Mouse (Mus musculus): ENCODE data around the gene Abcc5.
"Not testable (repeated sequence)": the region's sequence is repeated elsewhere in the genome, so short reads cannot be mapped to it uniquely, and the experiment has no call there.

Abcc5 gene

DNA sequence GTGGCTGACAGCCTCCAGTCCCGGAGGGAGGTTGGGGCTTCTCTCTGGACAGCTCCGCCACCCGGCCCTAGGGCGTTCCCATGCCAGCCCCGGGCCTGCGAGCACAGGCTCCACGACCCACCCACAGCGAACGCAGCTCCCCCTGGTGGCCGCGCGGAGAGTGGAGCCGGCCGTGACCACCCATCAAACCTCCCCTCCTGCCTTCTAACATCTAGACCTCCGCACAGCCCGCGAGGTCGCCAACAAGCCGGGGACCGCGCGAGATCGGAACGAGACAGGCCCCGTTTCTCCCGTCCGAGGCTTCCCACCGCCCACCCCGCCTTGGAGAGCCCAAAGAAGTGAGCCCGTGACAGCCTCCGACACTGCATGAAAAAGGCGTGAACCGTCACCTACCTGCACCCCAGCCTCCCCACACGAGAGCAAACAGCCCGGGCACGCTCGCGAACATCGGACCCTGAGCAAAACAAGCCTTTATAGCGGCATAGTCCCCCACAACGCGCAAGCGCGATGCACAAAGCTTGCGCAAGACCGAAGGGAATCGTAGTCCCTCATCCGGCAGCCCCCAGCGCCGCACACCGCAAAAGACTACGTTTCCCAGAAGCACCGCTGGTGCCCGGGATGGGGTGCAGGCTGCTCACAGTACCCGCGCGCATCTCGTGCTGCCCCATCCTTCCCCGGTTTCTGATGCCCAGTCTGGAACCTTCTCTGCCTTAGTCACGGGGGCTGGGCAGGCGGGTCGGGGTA lies at the start of gene Abcc5:
TSS of gene Abcc5 (minus strand) at position 540 of the 744 bp plus-strand sequence.
- CTCF ChIA-PET: interaction anchor here (0.7 kb wide), 1 partner anchor 41 kb away, joined by 3 read pairs; no protein-coding TSS in a partner anchor

GRCm38 (mm10) chr16:20475335-20475734 lies 49.1 kb upstream of the Abcc5 start:
- CTCF ChIA-PET: no interaction called here

- CTCF ChIA-PET: no interaction called here
These were observed 48.6 kb upstream of the Abcc5 start for GRCm38 (mm10) chr16:20474786-20475185.

- CTCF ChIA-PET: no interaction called here
These were observed 48.0 kb upstream of the Abcc5 start for GRCm38 (mm10) chr16:20474211-20474610.

DNA sequence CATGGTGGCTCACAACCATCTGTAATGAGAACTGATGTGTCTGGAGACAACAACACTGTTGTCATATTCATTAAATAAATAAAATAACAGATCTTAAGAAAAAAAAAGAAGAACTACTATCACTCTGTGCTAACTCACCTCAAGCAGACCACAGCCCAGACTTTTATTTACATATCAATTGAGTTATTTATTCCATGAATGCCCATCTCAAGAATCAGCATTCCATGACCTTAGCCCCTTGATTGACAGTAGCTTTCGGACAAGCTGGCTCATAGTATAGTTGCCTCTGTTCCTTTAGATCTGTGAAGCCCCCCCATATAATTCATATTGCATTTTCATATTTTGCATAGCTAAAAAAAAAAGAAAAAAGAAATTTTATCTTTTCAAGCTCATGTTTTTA lies 47.6 kb upstream of the Abcc5 start:
- CTCF ChIA-PET: no interaction called here

GRCm38 (mm10) chr16:20471686-20472085 lies 45.5 kb upstream of the Abcc5 start:
- CTCF ChIA-PET: no interaction called here

GRCm38 (mm10) chr16:20470981-20471380 lies 44.8 kb upstream of the Abcc5 start:
- CTCF ChIA-PET: no interaction called here

DNA sequence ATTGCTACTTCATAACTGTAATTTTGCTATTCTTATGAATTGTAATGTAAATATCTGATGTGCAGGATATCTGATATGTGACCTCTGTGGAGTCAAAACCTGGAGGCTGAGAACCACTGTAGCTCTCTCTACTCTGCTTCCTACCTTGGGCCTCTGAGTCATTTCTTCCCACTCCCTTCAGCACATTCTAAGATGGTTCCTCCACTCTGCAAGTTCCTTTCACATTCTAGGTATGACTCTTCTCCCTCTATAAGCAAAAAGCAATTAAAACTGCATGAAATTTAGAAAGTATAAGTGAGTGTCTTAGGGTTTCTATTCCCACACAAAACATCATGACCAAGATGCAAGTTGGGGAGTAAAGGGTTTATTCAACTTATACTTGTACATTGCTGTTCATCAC lies 38.5 kb upstream of the Abcc5 start:
- CTCF ChIA-PET: no interaction called here

- CTCF ChIA-PET: not testable (repeated sequence)
These were observed 32.5 kb upstream of the Abcc5 start for GRCm38 (mm10) chr16:20458736-20459135.

GRCm38 (mm10) chr16:20456106-20456505 lies 29.9 kb upstream of the Abcc5 start:
- CTCF ChIA-PET: no interaction called here

DNA sequence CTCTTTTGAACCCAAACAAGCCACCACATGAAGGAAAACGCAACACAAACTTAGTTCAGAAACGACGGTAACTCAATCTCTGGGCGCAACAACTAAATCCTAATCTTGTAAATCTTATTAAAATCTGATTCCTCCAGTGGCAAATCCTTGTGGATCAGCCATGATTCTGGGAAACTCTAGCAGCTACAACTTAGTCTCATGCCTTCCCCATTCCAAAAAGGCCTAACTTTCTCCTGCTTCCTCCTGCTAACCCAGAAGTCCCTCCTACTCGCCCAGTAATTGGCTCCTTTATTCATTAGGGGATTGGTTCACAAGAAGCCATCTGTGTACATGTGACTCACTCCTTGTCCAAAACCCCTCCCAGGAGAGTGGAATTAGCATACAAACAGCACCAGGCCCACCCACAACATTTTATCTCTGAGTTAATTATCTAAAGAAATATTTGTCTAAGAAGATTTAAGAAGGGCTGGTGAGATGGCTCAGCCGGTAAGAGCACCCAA lies 28.0 kb upstream of the Abcc5 start:
- CTCF ChIA-PET: no interaction called here

DNA sequence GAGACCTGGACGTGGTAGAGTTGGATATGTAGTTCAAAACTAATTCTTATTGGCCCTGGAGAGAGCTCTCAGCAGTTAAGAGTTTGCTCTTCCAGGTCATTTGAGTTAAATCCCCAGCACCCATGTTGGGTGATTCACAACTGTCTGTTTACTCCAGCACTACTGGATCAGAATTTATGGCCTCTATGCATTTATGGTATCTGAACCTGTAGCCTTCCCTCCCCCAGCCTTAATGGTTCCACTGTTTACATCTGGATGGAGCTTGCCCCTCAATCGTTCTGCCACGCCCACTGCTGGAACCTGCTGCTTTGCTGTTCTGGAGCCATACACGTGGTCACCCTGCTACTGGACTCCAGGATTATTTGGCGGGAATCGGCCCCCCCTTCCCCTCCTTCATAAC lies 25.6 kb upstream of the Abcc5 start:
- CTCF ChIA-PET: interaction anchor here (0.7 kb wide), 1 partner anchor 249 kb away, joined by 11 read pairs; no protein-coding TSS in a partner anchor

GRCm38 (mm10) chr16:20445871-20446270 lies 19.7 kb upstream of the Abcc5 start:
- CTCF ChIA-PET: no interaction called here

GRCm38 (mm10) chr16:20444831-20445388 lies 18.7 kb upstream of the Abcc5 start:
- CTCF ChIA-PET: no interaction called here

- CTCF ChIA-PET: interaction anchor here (0.6 kb wide), 1 partner anchor 235 kb away, joined by 3 read pairs; no protein-coding TSS in a partner anchor
These were observed 16.7 kb upstream of the Abcc5 start for GRCm38 (mm10) chr16:20442871-20443270.

DNA sequence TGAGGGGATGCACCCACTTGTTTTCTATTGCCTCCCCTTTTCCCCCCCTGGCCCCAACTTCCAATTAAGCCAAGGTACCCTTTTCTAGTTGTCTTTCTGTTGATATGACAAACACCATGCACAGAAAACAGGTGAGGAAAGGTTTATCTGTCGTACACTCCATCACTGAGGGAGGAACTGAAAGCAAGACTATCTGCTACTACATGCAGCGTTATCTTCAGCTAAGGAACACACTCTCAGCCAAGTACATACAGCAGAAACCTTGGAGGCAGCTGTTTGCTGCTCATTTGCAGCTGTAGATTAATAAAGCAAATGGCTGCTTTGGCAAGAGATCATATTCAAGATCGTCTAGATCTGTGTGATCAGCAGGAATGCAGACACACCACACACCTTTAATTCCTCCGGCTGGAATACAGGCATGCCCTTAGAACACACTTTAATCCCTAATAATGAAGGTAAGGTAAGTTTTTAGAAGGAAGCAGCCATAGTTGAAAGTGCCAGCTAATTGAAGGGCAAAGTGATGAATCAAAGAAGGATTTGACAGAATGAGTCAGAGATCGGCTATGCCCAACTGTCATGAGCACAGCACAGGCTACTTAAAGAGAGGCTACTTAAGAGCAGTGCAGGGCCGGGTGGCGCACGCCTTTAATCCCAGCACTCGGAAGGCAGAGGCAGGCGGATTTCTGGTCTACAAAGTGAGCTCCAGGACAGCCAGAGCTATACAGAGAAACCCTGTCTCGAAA lies 12.7 kb upstream of the Abcc5 start:
- CTCF ChIA-PET: no interaction called here

GRCm38 (mm10) chr16:20438046-20438445 lies 11.9 kb upstream of the Abcc5 start:
- CTCF ChIA-PET: not testable (repeated sequence)

DNA sequence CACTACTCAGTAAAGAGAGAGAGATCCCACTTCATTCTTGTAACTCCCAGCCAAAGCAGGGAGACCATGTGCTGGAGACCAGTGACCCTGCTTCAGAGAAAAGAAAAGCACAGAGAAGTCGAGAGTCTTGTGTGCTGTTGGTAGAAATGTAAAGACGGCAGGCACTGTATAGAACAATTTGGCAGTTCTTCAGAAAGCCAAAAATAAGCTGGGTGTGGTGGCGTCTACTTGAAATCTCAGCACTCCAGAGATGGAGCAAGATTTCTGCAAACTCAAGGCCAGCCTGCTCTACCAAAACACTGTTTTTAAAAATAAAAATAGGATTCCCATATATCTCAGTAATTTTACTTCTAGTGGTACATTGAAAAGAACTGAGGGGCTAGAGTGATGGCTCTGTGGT lies 10.1 kb upstream of the Abcc5 start:
- CTCF ChIA-PET: no interaction called here

DNA sequence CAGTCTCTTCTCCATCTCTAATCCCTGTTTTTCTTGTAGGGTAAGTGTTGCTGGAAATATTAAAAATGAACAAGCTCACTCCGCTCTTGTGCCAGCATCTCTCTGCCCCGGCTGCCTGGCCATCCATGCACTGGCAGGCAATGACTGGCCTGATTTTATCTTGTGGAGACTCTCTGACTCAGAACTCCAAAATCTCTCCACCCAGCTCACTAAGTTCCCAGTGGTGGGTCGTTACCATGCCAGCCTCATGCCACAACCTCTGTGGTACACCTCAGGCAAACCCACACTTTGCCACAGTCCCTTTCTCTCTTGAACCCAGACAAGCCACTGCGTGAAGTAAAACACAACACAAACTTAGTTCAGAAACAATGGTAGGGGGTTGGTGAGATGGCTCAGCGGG lies 3.1 kb upstream of the Abcc5 start:
- CTCF ChIA-PET: no interaction called here

- CTCF ChIA-PET: no interaction called here
These were observed 1.4 kb upstream of the Abcc5 start for GRCm38 (mm10) chr16:20427566-20427965.

DNA sequence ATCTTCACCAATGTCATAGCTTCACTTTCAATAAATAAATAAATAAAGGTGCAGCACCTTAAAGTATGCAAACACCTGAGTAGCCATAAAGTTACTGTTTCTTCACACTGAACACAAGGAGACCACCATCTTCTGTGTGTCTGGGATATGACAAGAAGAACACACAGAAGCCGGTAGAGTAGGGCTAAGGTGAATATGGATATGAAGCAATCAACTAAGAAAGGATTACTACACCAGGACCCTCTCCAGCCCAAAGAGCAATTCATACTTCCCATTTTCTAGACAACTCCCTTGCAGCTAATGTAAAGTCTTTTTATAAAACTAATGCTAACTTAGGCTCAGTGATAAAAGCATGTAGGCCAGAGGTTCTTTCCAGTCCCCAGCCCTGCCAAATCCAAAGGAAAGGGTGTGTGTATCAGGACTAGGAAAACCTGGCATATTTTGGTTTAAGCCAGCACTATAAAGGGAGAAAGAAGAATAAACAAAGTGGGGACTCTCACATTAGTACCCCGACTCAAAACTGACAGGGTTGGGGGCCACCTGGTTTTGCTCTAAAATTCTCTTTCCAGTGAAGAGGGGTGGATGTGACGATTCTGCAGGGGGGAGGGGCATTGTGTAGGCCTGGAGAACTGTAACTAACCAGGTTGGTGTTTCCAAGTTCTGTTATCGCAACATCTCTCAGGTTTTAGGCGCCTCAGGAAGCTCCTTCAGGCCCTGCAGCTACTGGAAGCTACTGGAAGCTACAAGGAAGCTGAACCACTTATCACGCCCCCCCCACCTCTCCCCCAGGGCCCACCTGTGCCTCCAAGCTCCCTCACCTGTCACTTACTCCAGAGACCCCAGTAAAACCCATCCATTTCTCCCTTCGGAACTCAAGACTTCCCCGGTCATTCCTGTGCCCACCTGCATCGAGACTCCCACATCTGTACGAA lies 1.2 kb downstream of the Abcc5 start:
- CTCF ChIA-PET: no interaction called here

DNA sequence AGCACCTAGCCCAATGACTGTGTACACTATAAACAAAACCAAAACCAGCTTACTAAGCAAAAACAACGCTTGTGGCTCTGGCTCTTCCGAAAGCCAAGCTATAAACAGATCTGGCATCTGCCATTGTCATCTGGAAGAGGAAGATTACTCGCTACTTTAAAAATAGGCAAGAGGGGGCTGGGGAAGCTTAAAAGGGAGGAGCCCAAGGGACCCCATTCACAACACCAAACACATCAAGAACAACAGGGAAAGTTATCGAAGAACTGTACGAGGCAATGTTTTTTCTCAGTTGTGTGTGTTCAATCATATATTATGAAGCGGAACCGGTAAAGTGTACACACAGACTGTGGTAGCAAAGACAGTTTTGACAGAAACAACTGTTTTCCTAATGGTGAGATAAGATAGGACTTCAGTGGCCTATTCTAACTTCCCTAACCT lies 1.9 kb downstream of the Abcc5 start:
- CTCF ChIA-PET: no interaction called here

Measured in spleen, embryonic (tissue).